Mouse (Mus musculus) heart, postnatal 36 days (tissue): ENCODE measurements around the gene Utp11. TPM values are rescaled to one million over a fixed set of nuclear protein-coding genes. Genes with fewer than 3 reads are reported as not detected.

Source experiments
- DNase-seq, 2 experiments: peaks; one replicate each; pipeline ENCODE4 v3.0.0; 2021 to 2022
- intact Hi-C: fragments of 180-260 bp; cut with DNase I; formaldehyde crosslinking; loops from one replicate; pipeline ENCODE4 v1.15.1; 2025
- total RNA-seq, 2 experiments: library from RNA; stranded (reverse); gene quantifications; 2 replicates each; pipeline ENCODE4 v1.2.3; 2021

Gene Utp11
- total RNA-seq, 2 experiments from 2014 or later: 12.1 to 14.0 TPM

- intact Hi-C loops: loop anchor here (1.0 to 5.0 kb wide), 4 partner anchors 447 to 734 kb away; no protein-coding TSS in a partner anchor
- peak; percentile 57 to 74 for DNase-seq
Observed at GRCm38 (mm10) chr4:124675037-124675436, 18.4 kb downstream of the Utp11 start.

- intact Hi-C loops: loop anchor here (1.0 to 5.0 kb wide), 4 partner anchors 446 to 734 kb away; no protein-coding TSS in a partner anchor
- DNase-seq: no peak
Observed at GRCm38 (mm10) chr4:124674334-124675032, 18.9 kb downstream of the Utp11 start.

GRCm38 (mm10) chr4:124672347-124673320 lies 20.8 kb downstream of the Utp11 start:
- no peak for DNase-seq
- intact Hi-C loops: no loop called here

GRCm38 (mm10) chr4:124671583-124671982 lies 21.8 kb downstream of the Utp11 start:
- DNase-seq: no peak
- intact Hi-C loops: no loop called here

- intact Hi-C loops: no loop called here
- no peak for DNase-seq
Observed at GRCm38 (mm10) chr4:124670232-124670631, 23.2 kb downstream of the Utp11 start.

GRCm38 (mm10) chr4:124668078-124668477 lies 25.3 kb downstream of the Utp11 start:
- DNase-seq: no peak
- intact Hi-C loops: no loop called here

GRCm38 (mm10) chr4:124667476-124668033 lies 25.8 kb downstream of the Utp11 start:
- DNase-seq: no peak
- intact Hi-C loops: no loop called here

GRCm38 (mm10) chr4:124664604-124665003 lies 28.8 kb downstream of the Utp11 start:
- intact Hi-C loops: no loop called here
- DNase-seq: no peak

GRCm38 (mm10) chr4:124664185-124664584 lies 29.2 kb downstream of the Utp11 start:
- intact Hi-C loops: no loop called here
- no peak for DNase-seq

- intact Hi-C loops: no loop called here
- no peak for DNase-seq
Observed at GRCm38 (mm10) chr4:124663034-124663433, 30.4 kb downstream of the Utp11 start.

- DNase-seq: no peak
- intact Hi-C loops: no loop called here
Observed at GRCm38 (mm10) chr4:124660603-124661002, 32.8 kb downstream of the Utp11 start.

GRCm38 (mm10) chr4:124659251-124660217 lies 33.9 kb downstream of the Utp11 start:
- peak; percentile 18 to 42 for DNase-seq
- intact Hi-C loops: no loop called here

- intact Hi-C loops: no loop called here
Observed at GRCm38 (mm10) chr4:124658412-124658851, 35.0 kb downstream of the Utp11 start.

GRCm38 (mm10) chr4:124657781-124658180 lies 35.6 kb downstream of the Utp11 start:
- peak in 1 of 2 experiments; percentile 6 for DNase-seq
- intact Hi-C loops: no loop called here

More at GRCm38 (mm10) chr4:124658412-124658851, 35.0 kb downstream of the Utp11 start:
- peak; percentile 18 to 21 for DNase-seq

GRCm38 (mm10) chr4:124656854-124657650 lies 36.3 kb downstream of the Utp11 start:
- DNase-seq: peak; percentile 72 to 80
- intact Hi-C loops: no loop called here

GRCm38 (mm10) chr4:124656518-124656853 lies 36.9 kb downstream of the Utp11 start, which contains the start of gene Pou3f1:
TSS of gene Pou3f1 (plus strand) at chr4:124656807.
- intact Hi-C loops: no loop called here

GRCm38 (mm10) chr4:124652886-124653285 lies 40.5 kb downstream of the Utp11 start:
- intact Hi-C loops: no loop called here
- DNase-seq: no peak

More at GRCm38 (mm10) chr4:124656518-124656853, 36.9 kb downstream of the Utp11 start, which contains the start of gene Pou3f1:
- no peak for DNase-seq

GRCm38 (mm10) chr4:124647909-124648308 lies 45.5 kb downstream of the Utp11 start:
- intact Hi-C loops: no loop called here
- DNase-seq: no peak

- intact Hi-C loops: no loop called here
- DNase-seq: peak; percentile 22
Observed at GRCm38 (mm10) chr4:124646591-124646990, 46.8 kb downstream of the Utp11 start.
